Mouse (Mus musculus) megakaryocyte, embryonic 14.5 days (primary cell): ENCODE results near the gene Tmem86b.

ENCODE experiments used
- FLI1 ChIP-seq: IDR thresholded peaks from 2 replicates; pipeline ENCODE4 v1.6.1; 2012; ENCODE audit warnings: low read length, inconsistent platforms, mixed read lengths
- GATA1 ChIP-seq: IDR thresholded peaks from 3 replicates; pipeline ENCODE4 v1.6.1; 2012; ENCODE audit warnings: mixed read lengths, low read length, inconsistent platforms, borderline replicate concordance

DNA sequence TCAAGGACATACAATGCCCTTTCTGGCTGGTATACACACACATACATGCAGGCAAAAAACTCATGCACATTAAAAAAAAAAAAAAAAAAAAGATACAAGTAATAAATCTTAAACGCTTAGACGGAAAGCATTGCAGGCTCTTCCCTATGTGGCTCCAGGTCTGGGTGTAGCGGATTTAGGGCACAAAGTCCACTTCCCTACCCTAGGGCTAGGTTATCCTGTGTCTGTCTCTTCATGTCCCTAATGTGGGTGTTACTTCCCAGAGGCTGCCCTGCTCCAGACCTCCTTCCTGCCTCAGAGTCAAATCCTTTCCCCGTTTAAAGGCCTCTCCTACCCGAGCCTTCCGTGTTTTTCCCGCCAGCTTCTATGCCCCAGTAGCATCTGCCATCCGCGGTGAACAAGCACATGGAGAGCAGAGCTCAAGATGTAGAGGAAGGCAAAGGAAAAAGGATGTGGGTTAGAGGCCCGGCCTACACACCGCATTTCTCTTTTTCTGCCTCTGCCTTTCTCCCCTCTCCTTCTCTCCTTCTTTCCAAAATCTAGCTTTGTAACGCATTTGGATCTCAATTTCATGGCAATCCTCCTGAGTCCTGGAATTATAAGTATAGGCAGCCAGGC lies 43.0 kb upstream of the Tmem86b start:
- no peak for TF ChIP-seq GATA1
- TF ChIP-seq FLI1: no peak
